Mouse (Mus musculus): ENCODE data around the gene Apbb2. TPM values are rescaled to one million over a fixed set of nuclear protein-coding genes. Genes with fewer than 3 reads are reported as not detected.

Gene Apbb2
- polyA plus RNA-seq, 1 experiment from 2014 or later: 48.9 TPM

GRCm38 (mm10) chr5:66537811-66538210 lies 80.8 kb downstream of the Apbb2 start:
- TF ChIP-seq EP300 (IDR thresholded peaks at IDR 0.05): peak; percentile 52
- TF ChIP-seq CTCF (IDR thresholded peaks at IDR 0.05): no peak

GRCm38 (mm10) chr5:66536696-66537358 lies 81.8 kb downstream of the Apbb2 start:
- H3K9me3 ChIP-seq (ENCODE audit: low read length): no peaks in the 10 kb centered on the region
- TF ChIP-seq EP300 (IDR thresholded peaks at IDR 0.05): no peak
- TF ChIP-seq CTCF (IDR thresholded peaks at IDR 0.05): no peak
- ATAC-seq: 0 out of 2 replicates have a peak, but pooled peaks have one; percentile 25
- H3K27me3 ChIP-seq (replicated peaks; ENCODE audit: insufficient read depth, low read length): no peaks in the 10 kb centered on the region
- H3K4me1 ChIP-seq (ENCODE audit: insufficient read depth, low read depth, low read length): peaks cover 4% of the 10 kb centered on the region; the same call in 1 of the 2 replicates
- no peaks in the 10 kb centered on the region for H3K36me3 ChIP-seq (ENCODE audit: insufficient read depth, low read length)
- H3K4me3 ChIP-seq (ENCODE audit: low read depth, low read length): no peak overlapping the region
- no peak overlapping the region for H3K9ac ChIP-seq (replicated peaks; ENCODE audit: low read depth)
- DNase-seq (ENCODE audit: low spot score): peak; percentile 50
- peak overlapping the region; percentile 43 for H3K27ac ChIP-seq (ENCODE audit: low read length)
- H3K4me2 ChIP-seq (replicated peaks; ENCODE audit: low read depth, low read length): no peak overlapping the region
- WGBS: 40% methylated on average over 8 of the region's 8 CpGs

More at GRCm38 (mm10) chr5:66537811-66538210, 80.8 kb downstream of the Apbb2 start:
- Histone ChIP-seq H3K27me3 (replicated peaks; ENCODE audit: insufficient read depth, low read length) (no peaks in the 10 kb centered on the region), H3K36me3 (ENCODE audit: insufficient read depth, low read length) (no peaks in the 10 kb centered on the region), H3K9me3 (ENCODE audit: low read length) (no peaks in the 10 kb centered on the region), H3K4me2 (replicated peaks; ENCODE audit: low read depth, low read length) (no peak overlapping the region), H3K27ac (ENCODE audit: low read length) (no peak overlapping the region), H3K4me3 (ENCODE audit: low read depth, low read length) (no peak overlapping the region), H3K4me1 (ENCODE audit: insufficient read depth, low read depth, low read length) (peaks cover 4% of the 10 kb centered on the region; the same call in 1 of the 2 replicates), H3K9ac (replicated peaks; ENCODE audit: low read depth) (no peak overlapping the region)
- WGBS: 46% methylated on average over 7 of the region's 7 CpGs
- no peak for ATAC-seq
- DNase-seq (ENCODE audit: low spot score): peak; percentile 44

GRCm38 (mm10) chr5:66535566-66536236 lies 82.9 kb downstream of the Apbb2 start:
- ATAC-seq: no peak

GRCm38 (mm10) chr5:66533711-66534425 lies 84.7 kb downstream of the Apbb2 start:
- ATAC-seq (peak; percentile 83), DNase-seq (ENCODE audit: low spot score) (peak; percentile 91)
- Histone ChIP-seq H3K9ac (replicated peaks; ENCODE audit: low read depth) (no peak overlapping the region), H3K27ac (ENCODE audit: low read length) (peak overlapping the region; percentile 32; the same call in 1 of the 2 replicates), H3K4me3 (ENCODE audit: low read depth, low read length) (no peak overlapping the region), H3K9me3 (ENCODE audit: low read length) (no peaks in the 10 kb centered on the region), H3K36me3 (ENCODE audit: insufficient read depth, low read length) (no peaks in the 10 kb centered on the region), H3K27me3 (replicated peaks; ENCODE audit: insufficient read depth, low read length) (no peaks in the 10 kb centered on the region), H3K4me2 (replicated peaks; ENCODE audit: low read depth, low read length) (0 out of 2 replicates have a peak overlapping the region, but pooled peaks have one; percentile 3), H3K4me1 (ENCODE audit: insufficient read depth, low read depth, low read length) (peaks cover 4% of the 10 kb centered on the region; the same call in 1 of the 2 replicates)
- WGBS: 59% methylated on average over 14 of the region's 14 CpGs
- TF ChIP-seq CTCF (IDR thresholded peaks at IDR 0.05) (no peak), EP300 (IDR thresholded peaks at IDR 0.05) (peak; percentile 97)

More at GRCm38 (mm10) chr5:66535566-66536236, 82.9 kb downstream of the Apbb2 start:
- Histone ChIP-seq H3K4me2 (replicated peaks; ENCODE audit: low read depth, low read length) (no peak overlapping the region), H3K36me3 (ENCODE audit: insufficient read depth, low read length) (no peaks in the 10 kb centered on the region), H3K27me3 (replicated peaks; ENCODE audit: insufficient read depth, low read length) (no peaks in the 10 kb centered on the region), H3K9ac (replicated peaks; ENCODE audit: low read depth) (no peak overlapping the region), H3K4me1 (ENCODE audit: insufficient read depth, low read depth, low read length) (peaks cover 4% of the 10 kb centered on the region; the same call in 1 of the 2 replicates), H3K27ac (ENCODE audit: low read length) (peak overlapping the region; percentile 27; the same call in 1 of the 2 replicates), H3K4me3 (ENCODE audit: low read depth, low read length) (no peak overlapping the region), H3K9me3 (ENCODE audit: low read length) (no peaks in the 10 kb centered on the region)
- TF ChIP-seq EP300 (IDR thresholded peaks at IDR 0.05) (no peak), CTCF (IDR thresholded peaks at IDR 0.05) (no peak)
- DNase-seq (ENCODE audit: low spot score): no peak
- WGBS: 37% methylated on average over 9 of the region's 9 CpGs

GRCm38 (mm10) chr5:66532827-66533226 lies 85.8 kb downstream of the Apbb2 start:
- H3K36me3 ChIP-seq (ENCODE audit: insufficient read depth, low read length): no peaks in the 10 kb centered on the region
- no peak overlapping the region for H3K4me3 ChIP-seq (ENCODE audit: low read depth, low read length)
- no peaks in the 10 kb centered on the region for H3K9me3 ChIP-seq (ENCODE audit: low read length)
- TF ChIP-seq EP300 (IDR thresholded peaks at IDR 0.05): no peak
- no peak for TF ChIP-seq CTCF (IDR thresholded peaks at IDR 0.05)
- H3K27ac ChIP-seq (ENCODE audit: low read length): peak overlapping the region; percentile 38
- peaks cover 4% of the 10 kb centered on the region; the same call in 1 of the 2 replicates for H3K4me1 ChIP-seq (ENCODE audit: insufficient read depth, low read depth, low read length)
- H3K27me3 ChIP-seq (replicated peaks; ENCODE audit: insufficient read depth, low read length): no peaks in the 10 kb centered on the region
- no peak overlapping the region for H3K9ac ChIP-seq (replicated peaks; ENCODE audit: low read depth)
- no peak overlapping the region for H3K4me2 ChIP-seq (replicated peaks; ENCODE audit: low read depth, low read length)
- DNase-seq (ENCODE audit: low spot score) (peak; percentile 58), ATAC-seq (peak; percentile 51)
- WGBS: 41% methylated on average over 6 of the region's 6 CpGs

- no peaks in the 10 kb centered on the region for H3K36me3 ChIP-seq (ENCODE audit: insufficient read depth, low read length)
- H3K4me3 ChIP-seq (ENCODE audit: low read depth, low read length): no peak overlapping the region
- H3K27me3 ChIP-seq (replicated peaks; ENCODE audit: insufficient read depth, low read length): no peaks in the 10 kb centered on the region
- H3K9ac ChIP-seq (replicated peaks; ENCODE audit: low read depth): no peak overlapping the region
- H3K4me2 ChIP-seq (replicated peaks; ENCODE audit: low read depth, low read length): no peak overlapping the region
- ATAC-seq (no peak), DNase-seq (ENCODE audit: low spot score) (no peak)
- TF ChIP-seq EP300 (IDR thresholded peaks at IDR 0.05) (no peak), CTCF (IDR thresholded peaks at IDR 0.05) (no peak)
- H3K9me3 ChIP-seq (ENCODE audit: low read length): no peaks in the 10 kb centered on the region
- no peak overlapping the region for H3K27ac ChIP-seq (ENCODE audit: low read length)
- 75% methylated on average over 4 of the region's 4 CpGs for WGBS
- H3K4me1 ChIP-seq (ENCODE audit: insufficient read depth, low read depth, low read length): no peaks in the 10 kb centered on the region; the same call in 1 of the 2 replicates
Measured at GRCm38 (mm10) chr5:66530361-66530760, 88.2 kb downstream of the Apbb2 start.

Data from lung, postnatal 0 days (tissue).